Mouse (Mus musculus) liver, postnatal 0 days (tissue): ENCODE data around the gene Otulin.

ENCODE experiments used
- CTCF ChIP-seq: sonication (generic); IDR thresholded peaks from 2 replicates; pipeline ENCODE4 v1.5.1; 2016; ENCODE audit warnings: antibody characterized with exemption, low read depth
- EP300 ChIP-seq: IDR thresholded peaks from 2 replicates; pipeline ENCODE4 v1.6.1; 2016; ENCODE audit warnings: antibody characterized with exemption, low read depth, mild to moderate bottlenecking

DNA sequence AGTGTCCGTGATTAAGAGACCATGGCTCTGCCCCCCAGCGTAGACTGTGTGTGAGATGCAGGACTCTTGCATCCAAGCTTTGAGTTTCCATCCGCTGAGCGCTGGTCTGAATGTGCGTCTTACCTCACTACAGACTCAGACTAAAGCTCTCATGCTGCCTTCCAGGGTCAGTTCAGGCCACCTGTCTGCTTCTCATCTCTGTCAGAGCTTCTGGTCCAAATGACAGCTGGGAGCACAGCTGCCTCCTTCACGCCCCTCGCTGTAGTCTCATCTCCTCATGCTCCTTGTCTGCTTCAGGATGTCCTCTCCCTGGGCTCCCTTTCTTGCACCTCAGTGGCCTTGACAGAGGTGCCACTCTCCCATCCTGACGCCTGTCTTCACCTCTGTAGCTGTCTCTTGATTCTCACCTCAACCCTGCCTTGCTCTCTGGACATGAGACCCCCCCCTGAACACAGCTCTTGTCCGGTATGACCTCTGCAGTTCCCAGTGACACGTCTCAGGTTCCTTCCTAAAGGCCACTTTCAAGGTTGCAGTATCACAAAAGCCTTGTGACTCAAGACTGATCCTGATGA, 78.3 kb downstream of the Otulin start:
- TF ChIP-seq CTCF (no peak), EP300 (no peak)
